Mouse (Mus musculus) erythroblast, embryonic 14.5 days (primary cell): ENCODE measurements around the gene Pom121l2. TPM values are rescaled to one million over a fixed set of nuclear protein-coding genes. Genes with fewer than 3 reads are reported as not detected.
A peak's percentile ranks its signal among the peaks of the same experiment; 100 is the strongest.

Experiments
- H3K27me3 ChIP-seq: 2 replicates; pipeline ENCODE4 v1.6.1; 2012; ENCODE audit warnings: inconsistent platforms; ENCODE audit not compliant: control insufficient read depth
- H3K36me3 ChIP-seq: 2 replicates; pipeline ENCODE4 v1.6.1; 2012; ENCODE audit warnings: mild to moderate bottlenecking, inconsistent platforms; ENCODE audit not compliant: control insufficient read depth
- H3K4me1 ChIP-seq: 2 replicates; pipeline ENCODE4 v1.6.1; 2012; ENCODE audit warnings: inconsistent platforms; ENCODE audit not compliant: control insufficient read depth
- H3K4me3 ChIP-seq: replicated peaks from 2 replicates; pipeline ENCODE3; 2012; ENCODE audit warnings: moderate library complexity, mild to moderate bottlenecking, inconsistent platforms
- H3K9me3 ChIP-seq: 2 replicates; pipeline ENCODE4 v1.6.1; 2012; ENCODE audit warnings: low read length, inconsistent platforms, mixed read lengths; ENCODE audit not compliant: control insufficient read depth
- GATA1 ChIP-seq: IDR thresholded peaks from 2 replicates; pipeline ENCODE4 v1.6.1; 2012; ENCODE audit warnings: low read length, inconsistent platforms, mixed read lengths
- TAL1 ChIP-seq: IDR thresholded peaks from 3 replicates; pipeline ENCODE4 v1.6.1; 2012; ENCODE audit warnings: low read length, inconsistent platforms, mixed read lengths
- polyA plus RNA-seq: library from polyadenylated mRNA; stranded (reverse); fragments of >175 nt; gene quantifications from 2 replicates; pipeline ENCODE4 v1.2.3, GENCODE M21; 2012

Gene Pom121l2
- polyA plus RNA-seq, 1 experiment: not detected

- Histone ChIP-seq H3K27me3 (peaks cover 100% of the 10 kb centered on the region), H3K9me3 (peaks cover 2% of the 10 kb centered on the region; the same call in 1 of the 2 replicates), H3K4me3 (no peak overlapping the region), H3K4me1 (peaks cover 26% of the 10 kb centered on the region), H3K36me3 (no peaks in the 10 kb centered on the region)
- TF ChIP-seq GATA1 (no peak), TAL1 (no peak)
Measured at GRCm38 (mm10) chr13:21998412-21998811, 17.4 kb downstream of the Pom121l2 start.

- TF ChIP-seq TAL1: no peak
- TF ChIP-seq GATA1: no peak
- H3K9me3 ChIP-seq: peaks cover 2% of the 10 kb centered on the region; the same call in 1 of the 2 replicates
- peaks cover 24% of the 10 kb centered on the region for H3K4me1 ChIP-seq
- no peaks in the 10 kb centered on the region for H3K36me3 ChIP-seq
- H3K27me3 ChIP-seq: peaks cover 100% of the 10 kb centered on the region
- no peak overlapping the region for H3K4me3 ChIP-seq
Measured at GRCm38 (mm10) chr13:21999147-21999546, 18.2 kb downstream of the Pom121l2 start.

- no peak for TF ChIP-seq GATA1
- no peak for TF ChIP-seq TAL1
Measured at GRCm38 (mm10) chr13:22001346-22001745, 20.4 kb downstream of the Pom121l2 start.

GRCm38 (mm10) chr13:22001823-22002222 lies 20.8 kb downstream of the Pom121l2 start:
- no peak for TF ChIP-seq TAL1
- TF ChIP-seq GATA1: no peak
- H3K4me1 ChIP-seq: peaks cover 20% of the 10 kb centered on the region
- H3K36me3 ChIP-seq: no peaks in the 10 kb centered on the region
- no peak overlapping the region for H3K4me3 ChIP-seq
- peaks cover 2% of the 10 kb centered on the region; the same call in 1 of the 2 replicates for H3K9me3 ChIP-seq
- H3K27me3 ChIP-seq: peaks cover 100% of the 10 kb centered on the region

More at GRCm38 (mm10) chr13:22001346-22001745, 20.4 kb downstream of the Pom121l2 start:
- Histone ChIP-seq H3K4me1 (peaks cover 19% of the 10 kb centered on the region), H3K9me3 (peaks cover 2% of the 10 kb centered on the region; the same call in 1 of the 2 replicates), H3K36me3 (no peaks in the 10 kb centered on the region), H3K27me3 (peaks cover 100% of the 10 kb centered on the region), H3K4me3 (no peak overlapping the region)

- Histone ChIP-seq H3K4me1 (peaks cover 18% of the 10 kb centered on the region), H3K4me3 (peak overlapping the region; percentile 56), H3K9me3 (no peaks in the 10 kb centered on the region; the same call in 1 of the 2 replicates), H3K27me3 (peaks cover 100% of the 10 kb centered on the region), H3K36me3 (no peaks in the 10 kb centered on the region)
- no peak for TF ChIP-seq TAL1
- TF ChIP-seq GATA1: no peak
Measured at GRCm38 (mm10) chr13:22005605-22006333, 24.8 kb downstream of the Pom121l2 start.

GRCm38 (mm10) chr13:22006334-22007120 lies 25.5 kb downstream of the Pom121l2 start:
- TF ChIP-seq GATA1: no peak
- no peak for TF ChIP-seq TAL1
- H3K4me1 ChIP-seq: peaks cover 18% of the 10 kb centered on the region
- no peaks in the 10 kb centered on the region; the same call in 1 of the 2 replicates for H3K9me3 ChIP-seq
- no peaks in the 10 kb centered on the region for H3K36me3 ChIP-seq
- H3K27me3 ChIP-seq: peaks cover 99% of the 10 kb centered on the region
- peak overlapping the region; percentile 56 for H3K4me3 ChIP-seq

GRCm38 (mm10) chr13:22007121-22007510 lies 26.1 kb downstream of the Pom121l2 start:
- no peak overlapping the region for H3K4me3 ChIP-seq
- no peaks in the 10 kb centered on the region; the same call in 1 of the 2 replicates for H3K9me3 ChIP-seq

GRCm38 (mm10) chr13:22007872-22008271 lies 26.9 kb downstream of the Pom121l2 start:
- Histone ChIP-seq H3K9me3 (no peaks in the 10 kb centered on the region; the same call in 1 of the 2 replicates), H3K36me3 (no peaks in the 10 kb centered on the region), H3K27me3 (peaks cover 99% of the 10 kb centered on the region), H3K4me1 (peaks cover 18% of the 10 kb centered on the region), H3K4me3 (no peak overlapping the region)
- TF ChIP-seq TAL1 (no peak), GATA1 (no peak)

More at GRCm38 (mm10) chr13:22007121-22007510, 26.1 kb downstream of the Pom121l2 start:
- peaks cover 99% of the 10 kb centered on the region for H3K27me3 ChIP-seq
- no peak for TF ChIP-seq TAL1
- TF ChIP-seq GATA1: no peak
- peaks cover 18% of the 10 kb centered on the region for H3K4me1 ChIP-seq
- H3K36me3 ChIP-seq: no peaks in the 10 kb centered on the region

- Histone ChIP-seq H3K9me3 (no peaks in the 10 kb centered on the region; the same call in 1 of the 2 replicates), H3K4me3 (no peak overlapping the region), H3K4me1 (peaks cover 20% of the 10 kb centered on the region), H3K36me3 (no peaks in the 10 kb centered on the region), H3K27me3 (peaks cover 99% of the 10 kb centered on the region)
- no peak for TF ChIP-seq GATA1
- no peak for TF ChIP-seq TAL1
Measured at GRCm38 (mm10) chr13:22008707-22009106, 27.7 kb downstream of the Pom121l2 start.
